Mouse (Mus musculus) heart, postnatal 36 days (tissue): ENCODE measurements around the gene Cylc2. TPM values are rescaled to one million over a fixed set of nuclear protein-coding genes. Genes with fewer than 3 reads are reported as not detected.

Source experiments
- DNase-seq, 2 experiments: peaks; one replicate each; pipeline ENCODE4 v3.0.0; 2021 to 2022
- intact Hi-C: fragments of 180-260 bp; cut with DNase I; formaldehyde crosslinking; loops from one replicate; pipeline ENCODE4 v1.15.1; 2025
- total RNA-seq, 2 experiments: library from RNA; stranded (reverse); gene quantifications; 2 replicates each; pipeline ENCODE4 v1.2.3; 2021

Gene Cylc2
- total RNA-seq, result not detected

- no peak for DNase-seq
- intact Hi-C loops, result no loop called here
Measured at GRCm38 (mm10) chr4:51216378-51216777, at the start of gene Cylc2. TSS of gene Cylc2 (plus strand) at chr4:51216678.
